Comparison of ENCODE assay signal across 18 mouse cellular contexts in the genomic region with DNA sequence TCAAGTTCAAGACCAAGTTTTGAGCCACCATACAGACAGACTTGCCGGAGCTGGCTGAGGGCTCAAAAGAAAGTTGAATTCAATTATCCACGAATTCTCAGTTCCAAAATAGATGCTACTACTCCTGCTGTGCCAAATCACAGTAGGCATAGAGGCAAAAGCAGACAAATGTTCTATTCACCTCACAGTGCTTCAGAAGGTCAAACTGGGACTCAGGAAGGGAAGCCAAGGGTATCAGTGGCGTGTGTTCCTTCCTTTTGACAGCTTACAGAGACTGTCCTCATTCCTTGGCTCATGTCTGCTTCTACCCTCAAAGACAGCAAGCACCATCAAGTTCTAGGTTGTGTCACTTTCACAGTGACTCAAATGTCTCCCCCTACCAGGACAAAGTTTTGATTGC. TPM values are rescaled to one million over a fixed set of nuclear protein-coding genes. Genes with fewer than 3 reads are reported as not detected.
"Had no signal": no experiment of that assay in that cellular context is flagged by ENCODE, and none has a peak within 500 bp of the region (broad histone marks: within the 10 kb centered on the region; RNA-seq: fewer than 3 reads in every experiment).

No protein-coding gene starts in this region.

- DNase-seq: gastrocnemius, postnatal 14 days; gastrocnemius, postnatal 36 days; heart, adult 11 months; heart, adult 2 months; heart, postnatal 14 days; heart, postnatal 36 days; kidney, adult 11 months; kidney, adult 2 months; kidney, postnatal 10 days; kidney, postnatal 25 days; kidney, postnatal 4 days; layer of hippocampus, adult 9-11 months; liver; liver, embryonic 13.5 days; liver, postnatal 0 days had no signal

- ATAC-seq: hindbrain, postnatal 0 days; intestine, embryonic 16.5 days; liver, postnatal 0 days had no signal

RNA-seq across cellular contexts. Expression of a gene that starts 10.2 kb away (rescaled TPM):
- polyA plus RNA-seq: heart, postnatal 0 days had no signal
